Mouse (Mus musculus) retina, postnatal 7 days (tissue): ENCODE data around the gene Fam20b.
A peak's percentile ranks its signal among the peaks of the same experiment; 100 is the strongest.

Source experiments
- DNase-seq: peaks from one replicate; pipeline ENCODE4 v3.0.0-alpha.2; 2012; ENCODE audit warnings: low read depth, low spot score

Gene Fam20b

GRCm38 (mm10) chr1:156727234-156728108 is 8.6 kb upstream of the Fam20b start:
- no peak for DNase-seq

GRCm38 (mm10) chr1:156722089-156722488 is 3.2 kb upstream of the Fam20b start:
- DNase-seq = no peak

- DNase-seq = no peak
Observed at GRCm38 (mm10) chr1:156720046-156720445, 1.2 kb upstream of the Fam20b start.

GRCm38 (mm10) chr1:156718286-156718949 is 468 bp downstream of the Fam20b start:
- DNase-seq = peak; percentile 54

GRCm38 (mm10) chr1:156717751-156718285 is 1.1 kb downstream of the Fam20b start:
- no peak for DNase-seq

- DNase-seq = no peak
Observed at GRCm38 (mm10) chr1:156716681-156717080, 2.2 kb downstream of the Fam20b start.

GRCm38 (mm10) chr1:156710472-156711098 is 8.3 kb downstream of the Fam20b start:
- no peak for DNase-seq

- DNase-seq = no peak
Observed at GRCm38 (mm10) chr1:156708672-156709071, 10.2 kb downstream of the Fam20b start.

- no peak for DNase-seq
Observed at GRCm38 (mm10) chr1:156705696-156706285, 13.1 kb downstream of the Fam20b start.

GRCm38 (mm10) chr1:156703444-156703843 is 15.4 kb downstream of the Fam20b start:
- DNase-seq = no peak

GRCm38 (mm10) chr1:156702151-156702550 is 16.7 kb downstream of the Fam20b start:
- DNase-seq = no peak

GRCm38 (mm10) chr1:156686025-156686661 is 32.7 kb downstream of the Fam20b start:
- no peak for DNase-seq

- no peak for DNase-seq
Observed at GRCm38 (mm10) chr1:156679599-156679998, 39.3 kb downstream of the Fam20b start.

GRCm38 (mm10) chr1:156677230-156677629 is 41.7 kb downstream of the Fam20b start:
- DNase-seq = no peak

- no peak for DNase-seq
Observed at GRCm38 (mm10) chr1:156676596-156676995, 42.3 kb downstream of the Fam20b start.

GRCm38 (mm10) chr1:156676171-156676570 is 42.7 kb downstream of the Fam20b start:
- peak; percentile 32 for DNase-seq

GRCm38 (mm10) chr1:156674195-156675000 is 44.5 kb downstream of the Fam20b start, which contains the start of gene Tor3a:
TSS of gene Tor3a (minus strand) at chr1:156674356.
- peak; percentile 20 for DNase-seq

GRCm38 (mm10) chr1:156673476-156674194 is 45.3 kb downstream of the Fam20b start:
- no peak for DNase-seq

- no peak for DNase-seq
Observed at GRCm38 (mm10) chr1:156672720-156673475, 46.0 kb downstream of the Fam20b start.
